Mouse (Mus musculus): Measurements from ENCODE around the gene Vwde.
A peak's percentile ranks its signal among the peaks of the same experiment; 100 is the strongest.

Vwde gene

GRCm38 (mm10) chr6:13224596-13225227 lies at the start of gene Vwde:
Gene Vwde, minus strand, starts transcription at chr6:13224965.
- no peak for DNase-seq (ENCODE audit: low spot score in 2 of 2)

- DNase-seq (ENCODE audit: low spot score in 2 of 2), result no peak
These were observed 30.6 kb upstream of the Vwde start for GRCm38 (mm10) chr6:13255341-13255740.

- no peak for DNase-seq (ENCODE audit: low spot score in 2 of 2)
These were observed 23.7 kb upstream of the Vwde start for GRCm38 (mm10) chr6:13248317-13248969.

GRCm38 (mm10) chr6:13206157-13206556 lies 18.6 kb downstream of the Vwde start:
- no peak for DNase-seq (ENCODE audit: low spot score in 2 of 2)

GRCm38 (mm10) chr6:13197486-13197885 lies 27.3 kb downstream of the Vwde start:
- DNase-seq (ENCODE audit: low spot score in 2 of 2), result no peak

- no peak for DNase-seq (ENCODE audit: low spot score in 2 of 2)
These were observed 37.9 kb downstream of the Vwde start for GRCm38 (mm10) chr6:13186836-13187235.

GRCm38 (mm10) chr6:13180061-13180460 lies 44.7 kb downstream of the Vwde start:
- DNase-seq (ENCODE audit: low spot score in 2 of 2), result no peak

GRCm38 (mm10) chr6:13169459-13170150 lies 55.2 kb downstream of the Vwde start:
- no peak for DNase-seq (ENCODE audit: low spot score in 2 of 2)

- DNase-seq (ENCODE audit: low spot score in 2 of 2), result no peak
These were observed 58.4 kb downstream of the Vwde start for GRCm38 (mm10) chr6:13166240-13166937.

- DNase-seq (ENCODE audit: low spot score in 2 of 2), result no peak
These were observed 65.3 kb downstream of the Vwde start for GRCm38 (mm10) chr6:13159437-13159836.

- DNase-seq (ENCODE audit: low spot score in 2 of 2), result no peak
These were observed 70.7 kb downstream of the Vwde start for GRCm38 (mm10) chr6:13153888-13154697.

- DNase-seq (ENCODE audit: low spot score in 2 of 2), result peak in 1 of 2 experiments; percentile 7
These were observed 72.6 kb downstream of the Vwde start for GRCm38 (mm10) chr6:13152062-13152640.

GRCm38 (mm10) chr6:13137255-13137654 lies 87.5 kb downstream of the Vwde start:
- no peak for DNase-seq (ENCODE audit: low spot score in 2 of 2)

- DNase-seq (ENCODE audit: low spot score in 2 of 2), result no peak
These were observed 116.1 kb downstream of the Vwde start for GRCm38 (mm10) chr6:13108662-13109061.
